Mouse (Mus musculus): ENCODE results near the gene Erlec1. TPM values are rescaled to one million over a fixed set of nuclear protein-coding genes. Genes with fewer than 3 reads are reported as not detected.

The Erlec1 gene
- polyA plus RNA-seq, 1 experiment, result not detected

DNA sequence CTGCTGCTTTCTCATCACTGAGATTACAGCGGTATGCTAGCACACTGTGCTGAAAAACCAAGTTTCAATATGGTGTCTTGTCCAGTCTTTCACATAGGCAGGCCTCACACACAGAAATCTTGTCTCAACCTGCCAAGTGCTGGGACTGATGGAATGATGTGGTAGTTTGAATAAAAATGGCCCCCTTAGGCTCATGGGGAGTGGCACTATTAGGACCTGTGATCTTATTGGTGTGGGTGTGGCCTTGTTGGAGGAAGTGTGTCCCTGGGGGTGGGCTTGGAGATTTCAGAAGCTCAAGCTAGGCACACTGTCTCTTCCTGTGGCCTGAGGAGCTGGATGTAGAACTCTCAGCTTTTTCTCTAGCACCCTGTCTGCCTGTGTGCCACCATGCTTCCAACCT lies 57.9 kb downstream of the Erlec1 start:
- no peaks in the 10 kb centered on the region for H3K4me1 ChIP-seq (ENCODE audit: control insufficient read depth, insufficient read depth, low read length)
- TF ChIP-seq CTCF (IDR thresholded peaks at IDR 0.05; ENCODE audit: insufficient read depth, low read depth, low read length) (no peak), POLR2A (IDR thresholded peaks at IDR 0.05; ENCODE audit: insufficient read depth, low read depth, low read length) (no peak)
- no peak overlapping the region for H3K27ac ChIP-seq (ENCODE audit: insufficient read depth, low read depth, low read length)
- 89% methylated on average over 1 of the region's 1 CpGs for WGBS
- H3K4me3 ChIP-seq (ENCODE audit: insufficient read depth, low read depth, low read length), result no peak overlapping the region

DNA sequence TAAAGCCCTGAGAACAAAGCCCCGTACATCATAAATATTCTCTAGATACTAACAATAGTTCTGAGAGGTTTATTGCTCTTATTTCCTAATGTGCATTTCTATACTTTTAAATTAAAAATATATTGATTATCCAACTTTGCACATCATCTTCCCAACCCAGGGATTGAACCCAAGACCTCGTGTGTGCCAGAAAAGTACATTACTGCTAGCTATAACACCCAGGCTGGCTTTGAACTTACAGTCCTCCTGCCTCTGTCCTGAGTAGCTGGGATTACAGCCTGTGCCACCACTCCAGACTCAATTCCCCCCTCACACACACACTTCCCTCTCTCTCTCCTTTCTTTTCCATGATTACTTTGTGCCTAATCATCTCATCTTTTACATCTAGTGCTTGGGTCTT lies 66.0 kb downstream of the Erlec1 start:
- WGBS, result 91% methylated on average over 2 of the region's 2 CpGs
- no peaks in the 10 kb centered on the region for H3K4me1 ChIP-seq (ENCODE audit: control insufficient read depth, insufficient read depth, low read length)
- no peak overlapping the region for H3K4me3 ChIP-seq (ENCODE audit: insufficient read depth, low read depth, low read length)
- no peak overlapping the region for H3K27ac ChIP-seq (ENCODE audit: insufficient read depth, low read depth, low read length)
- TF ChIP-seq POLR2A (IDR thresholded peaks at IDR 0.05; ENCODE audit: insufficient read depth, low read depth, low read length) (no peak), CTCF (IDR thresholded peaks at IDR 0.05; ENCODE audit: insufficient read depth, low read depth, low read length) (no peak)

DNA sequence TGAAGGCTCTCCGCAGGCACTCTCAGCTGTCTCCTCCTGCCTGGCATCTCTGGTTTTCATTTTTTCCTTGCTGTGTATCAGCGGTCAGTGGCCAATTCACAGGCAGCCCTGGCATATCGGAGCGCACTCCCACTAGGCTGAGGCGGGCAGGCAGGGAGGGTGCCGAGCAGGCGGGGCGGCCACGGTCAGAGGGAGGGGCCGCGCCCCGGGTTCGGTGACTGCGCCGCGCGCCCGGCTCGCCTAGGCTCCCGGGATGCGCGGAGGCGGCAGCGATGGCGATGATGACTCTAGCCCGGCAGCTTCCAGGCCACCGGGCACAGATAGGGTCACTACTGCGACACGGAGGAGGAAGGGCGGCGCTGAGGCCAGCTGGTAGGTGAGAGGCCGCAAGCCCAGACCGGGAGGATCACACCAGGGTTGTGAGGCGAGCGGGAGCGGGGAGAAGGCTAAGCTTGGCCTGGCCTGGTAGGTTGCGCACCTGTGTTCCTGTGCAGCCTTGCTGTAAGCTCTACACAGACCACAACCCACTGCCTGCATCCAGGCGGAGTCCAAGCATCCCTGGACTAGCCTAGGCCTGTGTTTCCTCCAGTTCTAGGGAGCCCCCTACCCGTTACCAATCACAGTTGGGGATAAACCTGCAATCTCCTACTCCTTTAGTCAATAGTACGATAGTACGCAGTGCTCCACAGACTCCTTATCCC lies 68.8 kb downstream of the Erlec1 start, which contains the start of the genes Gpr75 and Asb3:
Gene Gpr75, plus strand, starts transcription at position 188 of the 701 bp plus-strand sequence.
Gene Asb3, plus strand, starts transcription at position 246 of the 701 bp plus-strand sequence.
- WGBS, result 2% methylated on average over 41 of the region's 41 CpGs
- Histone ChIP-seq H3K4me1 (ENCODE audit: control insufficient read depth, insufficient read depth, low read length) (no peaks in the 10 kb centered on the region), H3K27ac (ENCODE audit: insufficient read depth, low read depth, low read length) (peak within 1 kb of the TSS; percentile 97), H3K4me3 (ENCODE audit: insufficient read depth, low read depth, low read length) (peak within 1 kb of the TSS; percentile 88)
- TF ChIP-seq POLR2A (IDR thresholded peaks at IDR 0.05; ENCODE audit: insufficient read depth, low read depth, low read length) (peak; percentile 69; the same call in 1 of the 2 replicates), CTCF (IDR thresholded peaks at IDR 0.05; ENCODE audit: insufficient read depth, low read depth, low read length) (no peak)

Other genes with a start within 250 kb of the Erlec1 start
- 46.7 TPM in 1 of 2 replicates, not detected in the other for gene Psme4, start 182.6 kb downstream of the Erlec1 start, polyA plus RNA-seq (2012; ENCODE audit: insufficient read depth, insufficient read length, low replicate concordance, missing spikeins)
- not detected in 2 replicates for gene Gpr75, start 69.0 kb downstream of the Erlec1 start, polyA plus RNA-seq (2012; ENCODE audit: insufficient read depth, insufficient read length, low replicate concordance, missing spikeins)
- gene Asb3, start 68.9 kb downstream of the Erlec1 start, polyA plus RNA-seq (2012; ENCODE audit: insufficient read depth, insufficient read length, low replicate concordance, missing spikeins), result not detected in 2 replicates
- not detected in 2 replicates for gene Chac2, start 32.0 kb upstream of the Erlec1 start, polyA plus RNA-seq (2012; ENCODE audit: insufficient read depth, insufficient read length, low replicate concordance, missing spikeins)
- not detected in 2 replicates for gene Gm17332, start 228.1 kb upstream of the Erlec1 start, polyA plus RNA-seq (2012; ENCODE audit: insufficient read depth, insufficient read length, low replicate concordance, missing spikeins)

Data from olfactory bulb, adult 2 months (tissue).